In the genomic region with DNA sequence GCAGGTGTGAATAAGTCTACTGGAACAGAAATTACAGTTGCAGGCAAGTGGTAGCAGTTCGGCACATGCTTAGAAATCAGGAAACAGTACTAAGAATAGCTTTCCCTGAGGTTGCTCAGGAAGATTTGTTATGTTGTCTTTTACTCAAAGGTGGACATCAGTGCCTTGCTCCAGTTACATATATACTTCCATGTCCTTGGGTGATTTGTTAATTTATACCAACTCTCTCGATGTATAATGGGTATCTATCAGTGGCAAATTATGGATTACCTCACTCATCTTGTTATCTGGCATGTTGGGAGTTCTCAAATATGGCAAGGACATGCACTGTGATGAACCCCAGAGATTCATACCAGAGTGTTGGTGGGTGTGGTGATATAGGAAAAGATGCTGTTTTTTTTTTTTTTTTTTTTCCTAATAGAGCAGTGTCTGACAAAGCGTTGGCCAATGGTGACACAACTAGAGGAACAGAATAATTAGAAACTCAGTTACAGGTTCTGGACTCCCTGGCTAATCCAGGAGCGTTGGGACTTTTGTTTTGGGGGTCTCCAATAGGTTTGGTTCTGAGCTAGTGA, we compare ENCODE assay signal across 8 mouse cellular contexts. TPM values are rescaled to one million over a fixed set of nuclear protein-coding genes. Genes with fewer than 3 reads are reported as not detected.
DNase-seq lines count a peak whose midpoint lies in the region; ATAC-seq and TF ChIP-seq lines count a peak whose summit lies in the region.

No protein-coding gene starts in this region.

- no peak for TF ChIP-seq CTCF in small intestine, adult 2 months (IDR thresholded peaks at IDR 0.05; ENCODE audit: extremely low read depth, insufficient read length, insufficient replicate concordance, low read depth, low read length)

- peaks cover 19% of the 10 kb centered on the region for H3K4me1 ChIP-seq in megakaryocyte, embryonic 14.5 days
- H3K4me1 ChIP-seq in forebrain, embryonic 13.5 days: peaks cover 30% of the 10 kb centered on the region
- H3K4me1 ChIP-seq in limb, embryonic 13.5 days: peaks cover 26% of the 10 kb centered on the region
- H3K4me1 ChIP-seq in small intestine, adult 2 months (ENCODE audit: control insufficient read depth, insufficient read depth, insufficient read length, low read length): peaks cover 2% of the 10 kb centered on the region; the same call in 1 of the 2 replicates

- no peak for TF ChIP-seq POLR2A in small intestine, adult 2 months (IDR thresholded peaks at IDR 0.05; ENCODE audit: low read depth, low read length)

- H3K9me3 ChIP-seq in megakaryocyte, embryonic 14.5 days: no peaks in the 10 kb centered on the region
- H3K9me3 ChIP-seq in forebrain, embryonic 13.5 days (replicated peaks): no peaks in the 10 kb centered on the region
- no peaks in the 10 kb centered on the region for H3K9me3 ChIP-seq in limb, embryonic 13.5 days

- no peak for ATAC-seq in megakaryocyte, adult 5-6 weeks (ENCODE audit: poor library complexity, severe bottlenecking)
- no peak for ATAC-seq in forebrain, embryonic 13.5 days
- no peak for ATAC-seq in limb, embryonic 13.5 days (ENCODE audit: low FRiP score, low read depth)

- WGBS in forebrain, embryonic 13.5 days: 58% methylated on average over 4 of the region's 4 CpGs
- 57% methylated on average over 4 of the region's 4 CpGs for WGBS in limb, embryonic 13.5 days
- WGBS in small intestine, adult 2 months: 45% methylated on average over 4 of the region's 4 CpGs

- peak overlapping the region; percentile 60 for H3K9ac ChIP-seq in forebrain, embryonic 13.5 days
- peak overlapping the region; percentile 65 for H3K9ac ChIP-seq in limb, embryonic 13.5 days

- H3K4me2 ChIP-seq in forebrain, embryonic 13.5 days: peak overlapping the region; percentile 89
- H3K4me2 ChIP-seq in limb, embryonic 13.5 days (replicated peaks): peak overlapping the region; percentile 73

- peaks cover 76% of the 10 kb centered on the region for H3K27me3 ChIP-seq in megakaryocyte, embryonic 14.5 days (replicated peaks)
- peaks cover 94% of the 10 kb centered on the region for H3K27me3 ChIP-seq in forebrain, embryonic 13.5 days
- 0 out of 2 replicates have a peak, but pooled peaks cover 3% of the 10 kb centered on the region for H3K27me3 ChIP-seq in limb, embryonic 13.5 days
- H3K27me3 ChIP-seq in small intestine, adult 2 months (ENCODE audit: control insufficient read depth, insufficient read depth, low read length): no peaks in the 10 kb centered on the region

- H3K36me3 ChIP-seq in megakaryocyte, embryonic 14.5 days (replicated peaks; ENCODE audit: low read length): no peaks in the 10 kb centered on the region
- H3K36me3 ChIP-seq in forebrain, embryonic 13.5 days (ENCODE audit: poor library complexity, severe bottlenecking): no peaks in the 10 kb centered on the region
- H3K36me3 ChIP-seq in limb, embryonic 13.5 days: no peaks in the 10 kb centered on the region
- H3K36me3 ChIP-seq in small intestine, adult 2 months (ENCODE audit: control insufficient read depth, insufficient read depth, low read length): no peaks in the 10 kb centered on the region

- H3K4me3 ChIP-seq in megakaryocyte, embryonic 14.5 days (replicated peaks): peak overlapping the region; percentile 96
- H3K4me3 ChIP-seq in forebrain, embryonic 13.5 days: peak overlapping the region; percentile 58
- H3K4me3 ChIP-seq in limb, embryonic 13.5 days: peak overlapping the region; percentile 68
- peak overlapping the region; percentile 94 for H3K4me3 ChIP-seq in small intestine, adult 2 months (ENCODE audit: low read depth, low read length)

- no peak for DNase-seq in adrenal gland, postnatal 14 days
- DNase-seq in urinary bladder, postnatal 4 days (ENCODE audit: low spot score in 2 of 2): no peak
- DNase-seq in thymus, postnatal 25 days: no peak

- no peak overlapping the region for H3K27ac ChIP-seq in forebrain, embryonic 13.5 days
- 0 out of 2 replicates have a peak overlapping the region, but pooled peaks have one; percentile 90 for H3K27ac ChIP-seq in limb, embryonic 13.5 days
- no peak overlapping the region for H3K27ac ChIP-seq in small intestine, adult 2 months (ENCODE audit: insufficient read depth, low read depth, low read length)

RNA-seq across cellular contexts. Expression of gene Ets1, which starts 59.0 kb away (rescaled TPM):
- polyA plus RNA-seq in megakaryocyte, embryonic 14.5 days (2012; ENCODE audit: insufficient read depth, low replicate concordance): 0.09 TPM in 1 of 2 replicates, not detected in the other
- total RNA-seq in megakaryocyte, adult 5-6 weeks (2015): 8.6 and 16.8 TPM in 2 replicates
- total RNA-seq in megakaryocyte, adult 5-6 weeks (2017): 29.5 and 33.1 TPM in 2 replicates
- polyA plus RNA-seq in forebrain, embryonic 13.5 days (2015; fragmentation: Nextera tagmentation; extraction: Ambion mirVana): 16.0 and 16.7 TPM in 2 replicates
- 41.3 and 41.8 TPM in 2 replicates for polyA plus RNA-seq in limb, embryonic 13.5 days (2015; fragmentation: Nextera tagmentation; extraction: Ambion mirVana)
- 4.7 and 10.2 TPM in 2 replicates for polyA plus RNA-seq in small intestine, adult 2 months (2012; rRNA removed)
- 60.0 and 93.2 TPM in 2 replicates for total RNA-seq in adrenal gland, postnatal 14 days (2021)
